Mouse (Mus musculus): ENCODE results near the gene Dnah17. TPM values are rescaled to one million over a fixed set of nuclear protein-coding genes. Genes with fewer than 3 reads are reported as not detected.

Gene Dnah17
- polyA plus RNA-seq, 1 experiment from 2014 or later: 0.37 TPM

DNA sequence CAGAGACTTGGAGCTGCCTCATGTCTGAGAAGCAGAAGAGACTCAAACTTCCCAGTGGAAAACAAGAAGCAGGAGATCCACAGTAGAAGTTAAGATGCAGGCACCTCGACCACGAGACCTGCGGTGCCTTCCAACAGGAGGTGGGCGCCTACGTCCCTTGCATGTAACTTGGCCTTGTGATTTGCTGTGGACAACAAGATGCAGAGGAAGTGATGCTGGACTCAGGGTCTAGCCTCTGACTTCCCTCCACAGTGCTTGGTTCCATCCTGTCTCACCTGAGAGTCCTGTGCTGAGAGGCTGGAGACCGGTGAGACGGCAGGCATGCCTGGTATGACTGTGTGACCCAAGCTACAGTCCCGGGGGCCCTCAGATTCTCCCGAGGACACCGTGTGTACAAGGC lies 16.0 kb upstream of the Dnah17 start:
- no peak for ATAC-seq
- Histone ChIP-seq H3K9ac (replicated peaks; ENCODE audit: low read depth, low read length) (no peak overlapping the region), H3K27ac (ENCODE audit: low read length) (no peak overlapping the region), H3K4me3 (replicated peaks; ENCODE audit: low read length) (no peak overlapping the region), H3K4me1 (replicated peaks; ENCODE audit: control insufficient read depth, insufficient read depth, low read length) (peaks cover 14% of the 10 kb centered on the region), H3K36me3 (ENCODE audit: control insufficient read depth, insufficient read depth) (no peaks in the 10 kb centered on the region), H3K27me3 (replicated peaks; ENCODE audit: control insufficient read depth, insufficient read depth, low read length) (no peaks in the 10 kb centered on the region), H3K9me3 (ENCODE audit: control insufficient read depth, low read length) (no peaks in the 10 kb centered on the region), H3K4me2 (ENCODE audit: low read length) (no peak overlapping the region)
- 93% methylated on average over 10 of the region's 10 CpGs for WGBS

DNA sequence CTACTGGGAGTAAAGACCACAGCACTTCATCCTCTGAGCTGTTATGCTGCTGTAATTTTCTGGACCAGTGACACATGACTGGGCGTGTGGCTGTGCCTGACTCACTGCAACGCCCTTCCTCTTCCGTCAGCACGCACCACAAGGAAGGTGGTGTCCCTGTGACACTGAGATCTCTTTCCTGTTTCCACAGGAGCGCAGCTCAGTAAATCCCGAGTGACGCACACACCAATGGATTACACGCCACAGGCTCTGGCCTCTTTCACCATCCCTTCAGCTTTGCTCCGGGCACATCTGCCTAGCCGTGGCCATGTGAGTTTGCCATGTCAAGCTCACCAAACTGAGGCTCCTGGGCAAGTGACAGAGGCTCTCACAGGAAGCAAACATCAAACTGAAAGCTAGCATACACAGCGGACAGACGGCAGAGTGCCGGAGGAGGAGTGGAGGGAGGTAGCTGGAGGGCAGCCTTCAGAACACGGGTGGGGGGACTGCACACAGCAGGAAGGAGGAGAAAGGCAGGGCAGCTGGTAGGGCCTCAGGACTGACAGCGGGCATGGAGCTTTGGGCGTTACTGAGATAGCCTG lies 15.4 kb upstream of the Dnah17 start:
- Histone ChIP-seq H3K36me3 (ENCODE audit: control insufficient read depth, insufficient read depth) (no peaks in the 10 kb centered on the region), H3K4me3 (replicated peaks; ENCODE audit: low read length) (no peak overlapping the region), H3K9ac (replicated peaks; ENCODE audit: low read depth, low read length) (no peak overlapping the region), H3K4me1 (replicated peaks; ENCODE audit: control insufficient read depth, insufficient read depth, low read length) (peaks cover 13% of the 10 kb centered on the region), H3K27ac (ENCODE audit: low read length) (no peak overlapping the region), H3K4me2 (ENCODE audit: low read length) (no peak overlapping the region), H3K9me3 (ENCODE audit: control insufficient read depth, low read length) (no peaks in the 10 kb centered on the region), H3K27me3 (replicated peaks; ENCODE audit: control insufficient read depth, insufficient read depth, low read length) (no peaks in the 10 kb centered on the region)
- WGBS: 88% methylated on average over 16 of the region's 16 CpGs
- no peak for ATAC-seq

DNA sequence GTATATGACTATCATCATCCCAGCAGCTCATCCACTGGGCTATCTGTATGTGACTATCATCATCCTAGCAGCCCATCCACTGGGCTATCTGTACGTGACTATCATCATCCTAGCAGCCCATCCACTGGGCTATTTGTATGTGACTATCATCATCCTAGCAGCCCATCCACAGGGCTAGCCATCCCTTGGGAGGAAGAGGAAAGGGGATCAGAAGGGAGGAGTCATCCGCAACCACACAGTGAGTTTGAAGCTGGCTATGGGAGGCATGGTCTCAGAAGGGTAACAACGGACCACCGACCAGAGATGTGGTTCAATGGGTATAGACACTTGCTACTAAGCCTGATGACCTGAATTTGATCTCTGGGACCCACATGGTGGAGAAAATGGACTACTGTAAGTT lies 14.7 kb upstream of the Dnah17 start:
- 96% methylated on average over 4 of the region's 4 CpGs for WGBS
- no peak for ATAC-seq
- Histone ChIP-seq H3K9me3 (ENCODE audit: control insufficient read depth, low read length) (no peaks in the 10 kb centered on the region), H3K27me3 (replicated peaks; ENCODE audit: control insufficient read depth, insufficient read depth, low read length) (no peaks in the 10 kb centered on the region), H3K27ac (ENCODE audit: low read length) (no peak overlapping the region), H3K36me3 (ENCODE audit: control insufficient read depth, insufficient read depth) (no peaks in the 10 kb centered on the region), H3K4me3 (replicated peaks; ENCODE audit: low read length) (no peak overlapping the region), H3K9ac (replicated peaks; ENCODE audit: low read depth, low read length) (no peak overlapping the region), H3K4me2 (ENCODE audit: low read length) (no peak overlapping the region), H3K4me1 (replicated peaks; ENCODE audit: control insufficient read depth, insufficient read depth, low read length) (peaks cover 6% of the 10 kb centered on the region)

DNA sequence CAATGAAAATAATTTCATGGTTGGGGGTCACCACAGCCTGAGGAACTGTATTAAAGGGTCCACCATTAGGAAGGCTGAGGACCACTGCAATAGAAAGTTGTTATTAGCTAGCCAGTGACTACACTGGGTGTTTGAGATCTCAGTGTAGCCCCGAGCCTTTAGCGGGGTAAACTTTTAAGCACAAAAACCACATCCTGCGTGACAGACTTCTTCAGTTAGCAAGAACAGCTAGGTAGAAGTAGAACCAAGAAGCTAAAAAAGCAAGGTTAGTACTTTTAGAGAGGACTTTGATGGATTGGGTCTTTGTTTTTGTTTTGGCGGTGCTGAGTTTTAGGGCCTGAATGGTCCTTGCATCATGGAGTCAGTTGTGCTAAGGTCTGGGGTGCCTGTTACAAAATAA lies 13.3 kb upstream of the Dnah17 start:
- Histone ChIP-seq H3K4me3 (replicated peaks; ENCODE audit: low read length) (no peak overlapping the region), H3K36me3 (ENCODE audit: control insufficient read depth, insufficient read depth) (no peaks in the 10 kb centered on the region), H3K4me1 (replicated peaks; ENCODE audit: control insufficient read depth, insufficient read depth, low read length) (0 out of 2 replicates have a peak, but pooled peaks cover 4% of the 10 kb centered on the region), H3K9me3 (ENCODE audit: control insufficient read depth, low read length) (no peaks in the 10 kb centered on the region), H3K27ac (ENCODE audit: low read length) (no peak overlapping the region), H3K9ac (replicated peaks; ENCODE audit: low read depth, low read length) (no peak overlapping the region), H3K27me3 (replicated peaks; ENCODE audit: control insufficient read depth, insufficient read depth, low read length) (no peaks in the 10 kb centered on the region), H3K4me2 (ENCODE audit: low read length) (no peak overlapping the region)
- ATAC-seq: no peak
- WGBS: over 99% methylated on average over 4 of the region's 4 CpGs

DNA sequence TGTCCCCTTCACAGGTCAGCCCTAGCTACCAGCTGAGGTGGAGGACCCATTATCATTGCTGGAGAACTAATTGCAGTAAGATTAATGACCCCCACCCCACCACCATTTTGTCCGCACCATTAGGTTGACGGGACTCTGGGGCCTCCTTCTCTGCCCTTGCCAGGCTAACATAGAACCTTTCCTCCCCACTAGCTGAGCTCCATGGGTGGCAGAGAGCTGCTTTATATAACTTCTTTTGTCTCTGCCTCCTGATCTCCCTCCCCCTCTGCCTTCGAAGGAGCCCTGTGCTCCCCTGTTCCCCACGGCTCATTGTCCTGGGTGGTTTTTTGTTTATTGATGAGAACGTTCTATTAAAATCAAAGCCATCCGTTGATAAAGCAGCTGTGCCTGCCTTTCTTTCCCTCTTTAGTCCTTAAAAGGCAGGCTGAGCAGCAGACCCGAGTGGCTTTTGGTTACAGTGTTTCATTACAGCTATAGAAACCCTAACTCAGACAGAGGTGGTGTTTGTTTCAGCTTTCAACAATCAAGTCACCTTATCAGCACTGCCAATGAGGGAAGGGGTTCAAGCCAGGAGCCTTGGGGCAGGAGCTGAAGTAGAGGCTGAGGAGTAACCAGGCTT lies 12.2 kb upstream of the Dnah17 start:
- 10% methylated on average over 7 of the region's 7 CpGs for WGBS
- Histone ChIP-seq H3K4me3 (replicated peaks; ENCODE audit: low read length) (no peak overlapping the region), H3K4me1 (replicated peaks; ENCODE audit: control insufficient read depth, insufficient read depth, low read length) (0 out of 2 replicates have a peak, but pooled peaks cover 4% of the 10 kb centered on the region), H3K27me3 (replicated peaks; ENCODE audit: control insufficient read depth, insufficient read depth, low read length) (no peaks in the 10 kb centered on the region), H3K27ac (ENCODE audit: low read length) (no peak overlapping the region), H3K4me2 (ENCODE audit: low read length) (no peak overlapping the region), H3K9me3 (ENCODE audit: control insufficient read depth, low read length) (no peaks in the 10 kb centered on the region), H3K9ac (replicated peaks; ENCODE audit: low read depth, low read length) (no peak overlapping the region), H3K36me3 (ENCODE audit: control insufficient read depth, insufficient read depth) (no peaks in the 10 kb centered on the region)
- ATAC-seq: no peak

DNA sequence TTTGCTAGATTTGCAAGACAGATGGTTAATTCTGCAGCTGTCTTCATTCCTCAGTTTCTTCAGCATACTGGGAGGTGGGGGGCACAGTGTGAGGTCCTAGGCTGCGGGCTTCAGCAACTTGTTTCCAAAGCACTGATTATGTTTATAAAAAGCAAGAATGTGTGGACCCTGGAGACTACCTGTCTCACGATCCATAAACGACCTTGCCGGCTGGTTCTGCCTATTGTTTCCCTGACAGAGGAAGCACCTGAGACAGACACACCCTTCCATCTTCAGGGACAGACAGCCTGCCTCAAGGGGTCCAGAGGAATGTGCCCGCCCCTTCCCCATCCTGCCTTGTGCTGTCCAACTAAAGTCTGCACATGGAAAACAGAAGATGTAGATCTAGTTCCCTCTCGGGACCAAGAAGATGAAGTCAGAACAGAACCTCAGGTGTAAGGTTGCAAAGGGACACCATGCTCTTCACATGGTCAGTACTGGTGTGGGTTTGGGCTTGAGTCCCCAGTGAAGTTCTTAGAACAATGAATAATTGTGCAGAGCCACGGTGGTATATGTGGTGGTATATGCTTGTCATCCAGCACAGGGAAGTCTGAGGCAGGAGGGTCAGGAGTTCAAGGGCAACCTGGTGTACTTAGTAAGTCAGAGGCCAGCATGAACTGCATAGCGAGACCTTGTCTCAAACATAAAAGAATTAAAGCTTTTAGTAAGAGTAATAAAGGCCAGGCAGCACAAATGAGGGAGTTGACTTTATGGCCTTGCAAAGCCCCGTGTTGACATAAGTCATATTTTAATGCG lies 10.5 kb upstream of the Dnah17 start:
- H3K4me1 ChIP-seq (replicated peaks; ENCODE audit: control insufficient read depth, insufficient read depth, low read length): 0 out of 2 replicates have a peak, but pooled peaks cover 4% of the 10 kb centered on the region
- WGBS: 85% methylated on average over 10 of the region's 10 CpGs
- ATAC-seq: no peak

DNA sequence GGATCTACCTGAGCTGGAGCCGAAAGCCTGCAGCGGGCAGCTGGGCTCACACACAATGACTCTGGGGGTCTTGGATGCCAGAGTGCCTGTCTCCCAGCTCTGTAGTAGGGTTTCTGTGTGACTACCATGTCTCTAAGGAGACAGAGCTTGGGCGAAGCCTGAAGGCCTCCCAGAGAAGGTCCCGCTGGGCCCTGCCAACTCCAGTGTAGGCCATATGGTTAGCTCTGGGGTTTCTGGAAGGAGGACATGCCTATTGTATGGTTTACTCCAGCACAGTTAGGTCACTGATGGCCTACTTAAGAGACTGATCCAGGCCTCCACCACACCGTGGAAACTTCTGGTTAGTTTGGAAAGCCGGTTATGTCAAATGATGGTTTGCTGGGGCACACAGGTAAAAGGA lies 7.9 kb upstream of the Dnah17 start:
- WGBS: 100% methylated on average over 6 of the region's 6 CpGs
- ATAC-seq: no peak

More for the DNA sequence above, 10.5 kb upstream of the Dnah17 start:
- H3K27me3 ChIP-seq (replicated peaks; ENCODE audit: control insufficient read depth, insufficient read depth, low read length): no peaks in the 10 kb centered on the region
- H3K27ac ChIP-seq (ENCODE audit: low read length): no peak overlapping the region
- H3K36me3 ChIP-seq (ENCODE audit: control insufficient read depth, insufficient read depth): no peaks in the 10 kb centered on the region
- H3K9ac ChIP-seq (replicated peaks; ENCODE audit: low read depth, low read length): no peak overlapping the region
- H3K4me2 ChIP-seq (ENCODE audit: low read length): no peak overlapping the region
- no peaks in the 10 kb centered on the region for H3K9me3 ChIP-seq (ENCODE audit: control insufficient read depth, low read length)
- no peak overlapping the region for H3K4me3 ChIP-seq (replicated peaks; ENCODE audit: low read length)

DNA sequence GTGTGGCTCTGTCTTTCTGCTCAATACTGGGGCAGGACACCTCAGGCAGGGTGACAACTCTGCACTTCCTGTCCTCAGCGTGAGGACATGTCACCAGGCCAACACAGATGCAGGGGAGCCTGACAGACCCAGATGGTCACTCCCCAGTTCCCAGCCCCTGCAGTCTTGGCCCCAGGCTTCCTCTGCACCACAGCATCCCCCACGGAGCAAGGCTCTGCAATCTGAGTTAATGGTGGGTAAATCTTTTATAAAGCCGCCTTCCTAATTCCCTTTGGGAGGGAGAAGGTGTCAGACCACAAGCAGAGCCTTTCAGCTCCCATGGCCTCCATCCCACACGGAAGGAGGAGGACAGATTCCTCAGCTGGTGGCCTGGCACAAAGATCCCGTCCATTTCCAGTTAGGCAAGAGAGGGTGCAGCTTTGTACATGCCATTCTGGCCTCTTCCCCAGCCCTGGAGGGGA lies 5.8 kb upstream of the Dnah17 start:
- H3K27ac ChIP-seq (ENCODE audit: low read length): no peak overlapping the region
- H3K36me3 ChIP-seq (ENCODE audit: control insufficient read depth, insufficient read depth): no peaks in the 10 kb centered on the region
- 35% methylated on average over 5 of the region's 5 CpGs for WGBS
- H3K4me3 ChIP-seq (replicated peaks; ENCODE audit: low read length): no peak overlapping the region
- no peak overlapping the region for H3K9ac ChIP-seq (replicated peaks; ENCODE audit: low read depth, low read length)
- H3K4me2 ChIP-seq (ENCODE audit: low read length): no peak overlapping the region
- H3K9me3 ChIP-seq (ENCODE audit: control insufficient read depth, low read length): no peaks in the 10 kb centered on the region
- no peak for ATAC-seq
- peaks cover 6% of the 10 kb centered on the region; the same call in 1 of the 2 replicates for H3K4me1 ChIP-seq (replicated peaks; ENCODE audit: control insufficient read depth, insufficient read depth, low read length)
- H3K27me3 ChIP-seq (replicated peaks; ENCODE audit: control insufficient read depth, insufficient read depth, low read length): no peaks in the 10 kb centered on the region

More for the DNA sequence above, 7.9 kb upstream of the Dnah17 start:
- Histone ChIP-seq H3K4me3 (replicated peaks; ENCODE audit: low read length) (no peak overlapping the region), H3K36me3 (ENCODE audit: control insufficient read depth, insufficient read depth) (no peaks in the 10 kb centered on the region), H3K27me3 (replicated peaks; ENCODE audit: control insufficient read depth, insufficient read depth, low read length) (no peaks in the 10 kb centered on the region), H3K9me3 (ENCODE audit: control insufficient read depth, low read length) (no peaks in the 10 kb centered on the region), H3K4me2 (ENCODE audit: low read length) (no peak overlapping the region), H3K27ac (ENCODE audit: low read length) (no peak overlapping the region), H3K9ac (replicated peaks; ENCODE audit: low read depth, low read length) (no peak overlapping the region), H3K4me1 (replicated peaks; ENCODE audit: control insufficient read depth, insufficient read depth, low read length) (peaks cover 8% of the 10 kb centered on the region; the same call in 1 of the 2 replicates)

DNA sequence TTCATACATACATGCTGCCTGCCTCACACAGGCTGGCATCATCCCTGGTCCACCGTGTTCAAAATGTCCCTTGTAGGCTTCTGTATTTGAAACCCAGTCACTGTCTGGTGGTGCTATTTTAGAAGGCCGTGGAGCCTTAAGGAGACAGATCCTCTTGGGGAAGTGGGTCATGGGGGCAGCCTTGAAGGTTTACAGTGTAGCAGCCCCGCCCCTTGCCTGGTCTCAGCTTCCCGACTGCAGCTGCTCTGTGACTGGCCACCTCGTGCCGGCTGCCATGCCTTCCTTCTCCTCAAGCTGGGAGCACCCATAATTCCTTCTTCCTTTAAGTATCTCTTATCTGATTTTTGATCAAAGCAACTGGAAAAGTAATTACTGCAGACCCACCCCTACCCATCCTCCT lies 4.8 kb upstream of the Dnah17 start:
- Histone ChIP-seq H3K9ac (replicated peaks; ENCODE audit: low read depth, low read length) (no peak overlapping the region), H3K4me1 (replicated peaks; ENCODE audit: control insufficient read depth, insufficient read depth, low read length) (peaks cover 6% of the 10 kb centered on the region; the same call in 1 of the 2 replicates), H3K4me2 (ENCODE audit: low read length) (no peak overlapping the region), H3K27ac (ENCODE audit: low read length) (no peak overlapping the region), H3K27me3 (replicated peaks; ENCODE audit: control insufficient read depth, insufficient read depth, low read length) (no peaks in the 10 kb centered on the region), H3K9me3 (ENCODE audit: control insufficient read depth, low read length) (no peaks in the 10 kb centered on the region), H3K4me3 (replicated peaks; ENCODE audit: low read length) (no peak overlapping the region), H3K36me3 (ENCODE audit: control insufficient read depth, insufficient read depth) (no peaks in the 10 kb centered on the region)
- ATAC-seq: no peak
- WGBS: 94% methylated on average over 6 of the region's 6 CpGs
